Mouse (Mus musculus): ENCODE results near the gene Ascl2. TPM values are rescaled to one million over a fixed set of nuclear protein-coding genes. Genes with fewer than 3 reads are reported as not detected.

The Ascl2 gene
- 1.3 TPM in 2 replicates for polyA plus RNA-seq (2016; fragmentation: Nextera tagmentation; extraction: Ambion mirVana)

- Histone ChIP-seq H3K9ac (no peak within 1 kb of the TSS), H3K4me1 (peaks cover 18% of the 10 kb centered on the region), H3K27ac (no peak within 1 kb of the TSS; the same call in 1 of the 2 replicates), H3K9me3 (replicated peaks) (no peaks in the 10 kb centered on the region), H3K4me3 (peak within 1 kb of the TSS; percentile 35), H3K36me3 (no peaks in the 10 kb centered on the region), H3K27me3 (replicated peaks) (peaks cover 91% of the 10 kb centered on the region), H3K4me2 (peak within 1 kb of the TSS; percentile 69)
- 3% methylated on average over 51 of the region's 51 CpGs for WGBS (ENCODE audit: insufficient replicate concordance)
- peak; percentile 4; the same call in 1 of the 2 replicates for ATAC-seq
Observed at GRCm38 (mm10) chr7:142968809-142969511, at the start of gene Ascl2. Gene Ascl2 (minus strand): TSS chr7:142969264.

- H3K27ac ChIP-seq, result 0 out of 2 replicates have a peak overlapping the region, but pooled peaks have one; percentile 2
- H3K36me3 ChIP-seq, result peaks cover 19% of the 10 kb centered on the region
- no peak for ATAC-seq
- WGBS (ENCODE audit: insufficient replicate concordance), result 79% methylated on average over 4 of the region's 4 CpGs
- H3K27me3 ChIP-seq (replicated peaks), result no peaks in the 10 kb centered on the region
- no peaks in the 10 kb centered on the region for H3K9me3 ChIP-seq (replicated peaks)
- H3K4me1 ChIP-seq, result peaks cover 62% of the 10 kb centered on the region
- no peak overlapping the region for H3K4me3 ChIP-seq
- H3K4me2 ChIP-seq, result no peak overlapping the region
- no peak overlapping the region for H3K9ac ChIP-seq
Observed at GRCm38 (mm10) chr7:143017181-143017580, 48.1 kb upstream of the Ascl2 start.

GRCm38 (mm10) chr7:143016424-143017142 lies 47.5 kb upstream of the Ascl2 start:
- H3K9me3 ChIP-seq (replicated peaks), result no peaks in the 10 kb centered on the region
- H3K4me2 ChIP-seq, result no peak overlapping the region
- no peak overlapping the region for H3K4me3 ChIP-seq
- H3K27ac ChIP-seq, result peak overlapping the region; percentile 38
- 0 out of 2 replicates have a peak, but pooled peaks have one; percentile 3 for ATAC-seq
- peaks cover 19% of the 10 kb centered on the region for H3K36me3 ChIP-seq
- H3K9ac ChIP-seq, result no peak overlapping the region
- 66% methylated on average over 8 of the region's 9 CpGs for WGBS (ENCODE audit: insufficient replicate concordance)
- H3K4me1 ChIP-seq, result peaks cover 66% of the 10 kb centered on the region
- H3K27me3 ChIP-seq (replicated peaks), result no peaks in the 10 kb centered on the region

- peak overlapping the region; percentile 38 for H3K27ac ChIP-seq
- H3K4me1 ChIP-seq, result peaks cover 66% of the 10 kb centered on the region
- no peak overlapping the region for H3K9ac ChIP-seq
- no peak overlapping the region for H3K4me2 ChIP-seq
- WGBS (ENCODE audit: insufficient replicate concordance), result 54% methylated on average over 1 of the region's 1 CpGs
- no peaks in the 10 kb centered on the region for H3K27me3 ChIP-seq (replicated peaks)
- H3K36me3 ChIP-seq, result peaks cover 19% of the 10 kb centered on the region
- no peak for ATAC-seq
- no peak overlapping the region for H3K4me3 ChIP-seq
- H3K9me3 ChIP-seq (replicated peaks), result no peaks in the 10 kb centered on the region
Observed at GRCm38 (mm10) chr7:143015755-143016423, 46.8 kb upstream of the Ascl2 start.

- Histone ChIP-seq H3K9me3 (replicated peaks) (no peaks in the 10 kb centered on the region), H3K4me1 (peaks cover 69% of the 10 kb centered on the region), H3K36me3 (peaks cover 28% of the 10 kb centered on the region), H3K4me3 (no peak overlapping the region), H3K9ac (no peak overlapping the region; the same call in 1 of the 2 replicates), H3K27me3 (replicated peaks) (no peaks in the 10 kb centered on the region), H3K27ac (peak overlapping the region; percentile 38; the same call in 1 of the 2 replicates), H3K4me2 (no peak overlapping the region)
- 81% methylated on average over 7 of the region's 7 CpGs for WGBS (ENCODE audit: insufficient replicate concordance)
- no peak for ATAC-seq
Observed at GRCm38 (mm10) chr7:143014862-143015659, 46.0 kb upstream of the Ascl2 start.

GRCm38 (mm10) chr7:143013420-143014178 lies 44.5 kb upstream of the Ascl2 start:
- WGBS (ENCODE audit: insufficient replicate concordance), result 56% methylated on average over 8 of the region's 8 CpGs
- Histone ChIP-seq H3K4me3 (no peak overlapping the region), H3K9me3 (replicated peaks) (no peaks in the 10 kb centered on the region), H3K27me3 (replicated peaks) (no peaks in the 10 kb centered on the region), H3K4me2 (no peak overlapping the region), H3K4me1 (peaks cover 83% of the 10 kb centered on the region), H3K9ac (no peak overlapping the region), H3K27ac (peak overlapping the region; percentile 26; the same call in 1 of the 2 replicates), H3K36me3 (peaks cover 40% of the 10 kb centered on the region)
- ATAC-seq, result no peak

- Histone ChIP-seq H3K36me3 (peaks cover 41% of the 10 kb centered on the region), H3K4me3 (no peak overlapping the region), H3K4me1 (peaks cover 96% of the 10 kb centered on the region), H3K27ac (peak overlapping the region; percentile 23; the same call in 1 of the 2 replicates), H3K9ac (no peak overlapping the region), H3K4me2 (no peak overlapping the region), H3K27me3 (replicated peaks) (no peaks in the 10 kb centered on the region), H3K9me3 (replicated peaks) (no peaks in the 10 kb centered on the region)
- no peak for ATAC-seq
- 76% methylated on average over 5 of the region's 5 CpGs for WGBS (ENCODE audit: insufficient replicate concordance)
Observed at GRCm38 (mm10) chr7:143012230-143012875, 43.3 kb upstream of the Ascl2 start.

- Histone ChIP-seq H3K27me3 (replicated peaks) (no peaks in the 10 kb centered on the region), H3K4me1 (peaks cover 93% of the 10 kb centered on the region)
Observed at GRCm38 (mm10) chr7:143011226-143011625, 42.2 kb upstream of the Ascl2 start.

GRCm38 (mm10) chr7:143009996-143010395 lies 40.9 kb upstream of the Ascl2 start:
- 0 out of 2 replicates have a peak overlapping the region, but pooled peaks have one; percentile 93 for H3K9ac ChIP-seq
- WGBS (ENCODE audit: insufficient replicate concordance), result 71% methylated on average over 4 of the region's 4 CpGs
- peak overlapping the region; percentile 100 for H3K27ac ChIP-seq
- no peaks in the 10 kb centered on the region for H3K9me3 ChIP-seq (replicated peaks)
- H3K4me1 ChIP-seq, result peaks cover 94% of the 10 kb centered on the region
- ATAC-seq, result no peak
- H3K4me3 ChIP-seq, result no peak overlapping the region
- H3K4me2 ChIP-seq, result peak overlapping the region; percentile 95; the same call in 1 of the 2 replicates
- H3K27me3 ChIP-seq (replicated peaks), result no peaks in the 10 kb centered on the region
- H3K36me3 ChIP-seq, result peaks cover 42% of the 10 kb centered on the region

More at GRCm38 (mm10) chr7:143011226-143011625, 42.2 kb upstream of the Ascl2 start:
- Histone ChIP-seq H3K36me3 (peaks cover 42% of the 10 kb centered on the region), H3K9ac (no peak overlapping the region), H3K27ac (peak overlapping the region; percentile 54), H3K4me3 (no peak overlapping the region), H3K4me2 (no peak overlapping the region), H3K9me3 (replicated peaks) (no peaks in the 10 kb centered on the region)
- WGBS (ENCODE audit: insufficient replicate concordance), result 100% methylated on average over 1 of the region's 1 CpGs
- ATAC-seq, result no peak

- Histone ChIP-seq H3K9ac (peak overlapping the region; percentile 93), H3K27me3 (replicated peaks) (no peaks in the 10 kb centered on the region), H3K4me3 (peak overlapping the region; percentile 82), H3K9me3 (replicated peaks) (no peaks in the 10 kb centered on the region), H3K4me1 (peaks cover 94% of the 10 kb centered on the region), H3K4me2 (peak overlapping the region; percentile 95), H3K36me3 (peaks cover 42% of the 10 kb centered on the region), H3K27ac (peak overlapping the region; percentile 100)
- no peak for ATAC-seq
- WGBS (ENCODE audit: insufficient replicate concordance), result 52% methylated on average over 3 of the region's 4 CpGs
Observed at GRCm38 (mm10) chr7:143008996-143009665, 40.1 kb upstream of the Ascl2 start.

Measured in liver, embryonic 12.5 days (tissue).